Mouse (Mus musculus) liver, adult 2 months (tissue): ENCODE data around the gene Kcnab1. TPM values are rescaled to one million over a fixed set of nuclear protein-coding genes. Genes with fewer than 3 reads are reported as not detected.

ENCODE experiments used
- DNase-seq: peaks from one replicate; pipeline ENCODE4 v3.0.0-alpha.2; 2011; ENCODE audit warnings: low read depth, low spot score; ENCODE audit errors: extremely low read depth
- H3K27ac ChIP-seq: fragments of 200-500 bp; replicated peaks from 2 replicates; pipeline ENCODE4 v1.5.1; 2012; ENCODE audit warnings: low read depth, mild to moderate bottlenecking, control low read depth, inconsistent platforms, low read length; ENCODE audit not compliant: insufficient read depth
- H3K27me3 ChIP-seq: fragments of 200-500 bp; 2 replicates; pipeline ENCODE4 v1.6.1; 2012; ENCODE audit warnings: mild to moderate bottlenecking, moderate library complexity, low read length, inconsistent platforms; ENCODE audit not compliant: control insufficient read depth, insufficient read depth
- H3K36me3 ChIP-seq: fragments of 200-500 bp; 2 replicates; pipeline ENCODE4 v1.6.1; 2012; ENCODE audit warnings: low read length, inconsistent platforms; ENCODE audit not compliant: control insufficient read depth, insufficient read depth
- H3K4me1 ChIP-seq: fragments of 200-500 bp; 2 replicates; pipeline ENCODE4 v1.6.1; 2011; ENCODE audit warnings: low read length; ENCODE audit not compliant: control insufficient read depth, insufficient read depth
- H3K4me3 ChIP-seq: fragments of 200-500 bp; 2 replicates; pipeline ENCODE4 v1.5.1; 2011; ENCODE audit warnings: low read depth, mild to moderate bottlenecking, control low read depth, low read length, moderate library complexity; ENCODE audit not compliant: insufficient read depth
- H3K79me2 ChIP-seq: fragments of 200-500 bp; 2 replicates; pipeline ENCODE4 v1.6.1; 2012; ENCODE audit warnings: inconsistent platforms, mild to moderate bottlenecking, low read length, moderate library complexity; ENCODE audit not compliant: control insufficient read depth, insufficient read depth
- H3K9ac ChIP-seq: fragments of 200-500 bp; 2 replicates; pipeline ENCODE4 v1.6.1; 2012; ENCODE audit warnings: low read depth, mild to moderate bottlenecking, control low read depth, inconsistent platforms, low read length
- CTCF ChIP-seq: fragments of 200-500 bp; IDR thresholded peaks from 2 replicates; pipeline ENCODE4 v1.5.1; 2011; ENCODE audit warnings: low read depth, low read length, control low read depth
- POLR2A ChIP-seq: fragments of 200-500 bp; IDR thresholded peaks from 2 replicates; pipeline ENCODE4 v1.6.1; 2011; ENCODE audit warnings: low read length, control low read depth; ENCODE audit not compliant: insufficient read depth; ENCODE audit errors: extremely low read depth
- WGBS: fragments of 180-500 bp; shearing (Covaris S2); methylation state at CpG from one replicate; pipeline ENCODE4 v1.1.7; 2018; 5-methylcytosine and 5-hydroxymethylcytosine counted together
- polyA plus RNA-seq: library from polyadenylated mRNA; depleted of rRNA; stranded (reverse); fragments of >200 nt; gene quantifications from 2 replicates; pipeline ENCODE4 v1.2.3, GENCODE M21; 2012
- total RNA-seq: library from RNA; depleted of rRNA; stranded (reverse); fragments of >200 nt; gene quantifications from 2 replicates; pipeline ENCODE4 v1.2.3, GENCODE M21; 2014

Kcnab1 gene
- total and polyA plus RNA-seq, 2 experiments: 0.06 to 0.28 TPM

- H3K27ac ChIP-seq: no peak overlapping the region
- H3K9ac ChIP-seq: no peak overlapping the region
- no peak overlapping the region for H3K4me3 ChIP-seq
- no peaks in the 10 kb centered on the region for H3K27me3 ChIP-seq
- TF ChIP-seq CTCF (no peak), POLR2A (no peak)
- WGBS: 91% methylated on average over 6 of the region's 6 CpGs
- H3K4me1 ChIP-seq: no peaks in the 10 kb centered on the region
- H3K36me3 ChIP-seq: no peaks in the 10 kb centered on the region
- no peaks in the 10 kb centered on the region for H3K79me2 ChIP-seq
- no peak for DNase-seq
Measured at GRCm38 (mm10) chr3:65115164-65115563, 6.0 kb downstream of the Kcnab1 start.

- 83% methylated on average over 3 of the region's 3 CpGs for WGBS
- H3K27ac ChIP-seq: no peak overlapping the region
- TF ChIP-seq CTCF (no peak), POLR2A (no peak)
- no peaks in the 10 kb centered on the region for H3K4me1 ChIP-seq
- no peaks in the 10 kb centered on the region for H3K36me3 ChIP-seq
- DNase-seq: no peak
- no peak overlapping the region for H3K9ac ChIP-seq
- no peaks in the 10 kb centered on the region for H3K27me3 ChIP-seq
- no peaks in the 10 kb centered on the region for H3K79me2 ChIP-seq
- H3K4me3 ChIP-seq: no peak overlapping the region
Measured at GRCm38 (mm10) chr3:65116958-65117357, 7.8 kb downstream of the Kcnab1 start.

GRCm38 (mm10) chr3:65117365-65117764 lies 8.2 kb downstream of the Kcnab1 start:
- Histone ChIP-seq H3K27me3 (no peaks in the 10 kb centered on the region), H3K4me1 (no peaks in the 10 kb centered on the region), H3K9ac (no peak overlapping the region), H3K79me2 (no peaks in the 10 kb centered on the region), H3K36me3 (no peaks in the 10 kb centered on the region), H3K27ac (no peak overlapping the region), H3K4me3 (no peak overlapping the region)
- TF ChIP-seq CTCF (no peak), POLR2A (no peak)
- 86% methylated on average over 8 of the region's 8 CpGs for WGBS
- DNase-seq: no peak

GRCm38 (mm10) chr3:65124975-65125374 lies 15.8 kb downstream of the Kcnab1 start:
- no peak overlapping the region for H3K4me3 ChIP-seq
- H3K36me3 ChIP-seq: no peaks in the 10 kb centered on the region
- H3K4me1 ChIP-seq: no peaks in the 10 kb centered on the region
- no peak for DNase-seq
- 69% methylated on average over 3 of the region's 3 CpGs for WGBS
- no peak overlapping the region for H3K27ac ChIP-seq
- H3K79me2 ChIP-seq: no peaks in the 10 kb centered on the region
- no peak overlapping the region for H3K9ac ChIP-seq
- no peak for TF ChIP-seq CTCF
- no peak for TF ChIP-seq POLR2A
- no peaks in the 10 kb centered on the region for H3K27me3 ChIP-seq

- H3K9ac ChIP-seq: no peak overlapping the region
- no peak for TF ChIP-seq CTCF
- TF ChIP-seq POLR2A: no peak
- H3K79me2 ChIP-seq: no peaks in the 10 kb centered on the region
- WGBS: 83% methylated on average over 1 of the region's 1 CpGs
- H3K27ac ChIP-seq: no peak overlapping the region
- no peaks in the 10 kb centered on the region for H3K4me1 ChIP-seq
- DNase-seq: no peak
- no peak overlapping the region for H3K4me3 ChIP-seq
- no peaks in the 10 kb centered on the region for H3K27me3 ChIP-seq
- H3K36me3 ChIP-seq: no peaks in the 10 kb centered on the region
Measured at GRCm38 (mm10) chr3:65129625-65130024, 20.4 kb downstream of the Kcnab1 start.

- Histone ChIP-seq H3K79me2 (no peaks in the 10 kb centered on the region), H3K27ac (no peak overlapping the region), H3K4me3 (no peak overlapping the region), H3K4me1 (no peaks in the 10 kb centered on the region), H3K36me3 (no peaks in the 10 kb centered on the region), H3K9ac (no peak overlapping the region), H3K27me3 (no peaks in the 10 kb centered on the region)
- no peak for DNase-seq
- no peak for TF ChIP-seq POLR2A
- TF ChIP-seq CTCF: no peak
- WGBS: 72% methylated on average over 5 of the region's 5 CpGs
Measured at GRCm38 (mm10) chr3:65134931-65135330, 25.7 kb downstream of the Kcnab1 start.

- TF ChIP-seq CTCF (no peak), POLR2A (no peak)
- Histone ChIP-seq H3K27ac (no peak overlapping the region), H3K36me3 (no peaks in the 10 kb centered on the region), H3K4me3 (no peak overlapping the region), H3K4me1 (no peaks in the 10 kb centered on the region), H3K9ac (no peak overlapping the region), H3K79me2 (no peaks in the 10 kb centered on the region), H3K27me3 (no peaks in the 10 kb centered on the region)
- WGBS: 75% methylated on average over 5 of the region's 5 CpGs
- no peak for DNase-seq
Measured at GRCm38 (mm10) chr3:65136897-65137296, 27.7 kb downstream of the Kcnab1 start.
